Mouse (Mus musculus) macrophage (primary cell): Measurements from ENCODE around the gene Per1. TPM values are rescaled to one million over a fixed set of nuclear protein-coding genes. Genes with fewer than 3 reads are reported as not detected.
A peak's percentile ranks its signal among the peaks of the same experiment; 100 is the strongest.

Source experiments
- H3K27ac ChIP-seq: fragments of 350-480 bp; formaldehyde crosslinking; 2 replicates; pipeline ENCODE4 v1.9.0; 2021
- H3K36me3 ChIP-seq: fragments of 350-480 bp; formaldehyde crosslinking; 2 replicates; pipeline ENCODE4 v1.9.0; 2021; ENCODE audit errors: inconsistent target
- H3K4me3 ChIP-seq: fragments of 350-480 bp; formaldehyde crosslinking; 2 replicates; pipeline ENCODE4 v1.9.0; 2021; ENCODE audit errors: inconsistent target
- H3K79me2 ChIP-seq: fragments of 350-480 bp; formaldehyde crosslinking; 2 replicates; pipeline ENCODE4 v1.9.0; 2021; ENCODE audit errors: inconsistent target
- WGBS: methylation state at CpG from one replicate; pipeline ENCODE4 v1.1.7; 2026; ENCODE audit warnings: inconsistent platforms; ENCODE audit not compliant: missing documents; 5-methylcytosine and 5-hydroxymethylcytosine counted together
- polyA plus RNA-seq: library from polyadenylated mRNA; stranded (reverse); fragments of 250-400 nt; gene quantifications from 3 replicates; pipeline ENCODE4 v1.2.4, GENCODE M21; 2018; ENCODE audit warnings: inconsistent platforms
- total RNA-seq, 78 experiments: library from RNA; depleted of rRNA; stranded (reverse); fragments of 250-400 nt; gene quantifications; 1 replicate in 9 of 78; 2 replicates in 24 of 78; 3 replicates in 43 of 78; 4 replicates in 2 of 78; pipeline ENCODE4 v1.2.4; 2018; ENCODE audit warnings: inconsistent platforms in 56 of 78

The Per1 gene
- 100 to 1,000 TPM in 3 of 26 experiments, 10 to 100 TPM in 20, 1 to 10 TPM in 3; 2.1 to 182 (median 41.9) TPM for total RNA-seq (2018; cell fraction: chromatin; rRNA removed)
- total RNA-seq (2018; cell fraction: cytosol; rRNA removed): 10 to 100 TPM in 18 of 26 experiments, 1 to 10 TPM in 8; 1.2 to 30.8 (median 12.4) TPM
- 100 to 1,000 TPM in 2 of 26 experiments, 10 to 100 TPM in 19, 1 to 10 TPM in 5; 3.2 to 114 (median 23.5) TPM for total RNA-seq (2018; cell fraction: nucleus; rRNA removed)
- 8.8 to 17.5 TPM (median 11.6 TPM) in 3 replicates for polyA plus RNA-seq

- Histone ChIP-seq H3K79me2 (peaks cover 16% of the 10 kb centered on the region), H3K4me3 (peak within 1 kb of the TSS; percentile 46), H3K36me3 (peaks cover 5% of the 10 kb centered on the region; the same call in 1 of the 2 replicates), H3K27ac (peak within 1 kb of the TSS; percentile 68)
- whole genome bisulfite sequencing: under 1% methylated on average over 36 of the region's 37 CpGs
Observed at GRCm38 (mm10) chr11:69094697-69095429, at the start of gene Per1. TSS of gene Per1 (plus strand) at chr11:69095217.

GRCm38 (mm10) chr11:69045531-69046394 lies 49.3 kb upstream of the Per1 start, which contains the start of gene Aurkb:
TSS of gene Aurkb (plus strand) at chr11:69045647.
- under 1% methylated on average over 54 of the region's 54 CpGs for WGBS

GRCm38 (mm10) chr11:69046395-69046774 lies 48.6 kb upstream of the Per1 start:
- Histone ChIP-seq H3K36me3 (no peaks in the 10 kb centered on the region), H3K79me2 (peaks cover 49% of the 10 kb centered on the region), H3K4me3 (peak overlapping the region; percentile 79), H3K27ac (peak overlapping the region; percentile 86)
- 32% methylated on average over 9 of the region's 9 CpGs for WGBS

More at GRCm38 (mm10) chr11:69045531-69046394, 49.3 kb upstream of the Per1 start, which contains the start of gene Aurkb:
- Histone ChIP-seq H3K27ac (peak within 1 kb of the TSS; percentile 86), H3K36me3 (no peaks in the 10 kb centered on the region), H3K79me2 (peaks cover 48% of the 10 kb centered on the region), H3K4me3 (peak within 1 kb of the TSS; percentile 79)

- Histone ChIP-seq H3K79me2 (peaks cover 49% of the 10 kb centered on the region), H3K27ac (no peak overlapping the region), H3K4me3 (no peak overlapping the region), H3K36me3 (no peaks in the 10 kb centered on the region)
- 95% methylated on average over 11 of the region's 12 CpGs for WGBS
Observed at GRCm38 (mm10) chr11:69047592-69047991, 47.4 kb upstream of the Per1 start.

- Histone ChIP-seq H3K36me3 (no peaks in the 10 kb centered on the region), H3K4me3 (no peak overlapping the region), H3K27ac (no peak overlapping the region), H3K79me2 (peaks cover 49% of the 10 kb centered on the region)
- WGBS: 93% methylated on average over 14 of the region's 14 CpGs
Observed at GRCm38 (mm10) chr11:69048151-69048550, 46.9 kb upstream of the Per1 start.

DNA sequence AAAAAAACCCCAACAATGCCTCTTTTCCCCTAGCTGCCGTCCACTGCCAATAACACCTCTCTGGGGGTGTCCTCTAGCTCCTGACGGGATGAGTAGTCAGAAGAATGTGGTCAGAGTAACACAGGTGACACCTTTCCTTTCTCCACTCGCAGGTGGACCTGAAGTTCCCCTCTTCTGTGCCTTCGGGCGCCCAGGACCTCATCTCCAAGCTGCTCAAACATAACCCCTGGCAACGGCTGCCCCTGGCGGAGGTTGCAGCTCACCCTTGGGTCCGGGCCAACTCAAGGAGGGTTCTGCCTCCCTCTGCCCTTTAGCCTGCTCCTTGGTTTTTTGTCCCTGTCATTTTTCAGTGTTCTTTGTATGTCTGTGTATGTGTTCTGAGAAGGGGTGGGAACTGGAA lies 44.3 kb upstream of the Per1 start:
- 99% methylated on average over 8 of the region's 8 CpGs for WGBS
- H3K36me3 ChIP-seq: no peaks in the 10 kb centered on the region

GRCm38 (mm10) chr11:69051771-69052170 lies 43.2 kb upstream of the Per1 start:
- Histone ChIP-seq H3K4me3 (no peak overlapping the region), H3K36me3 (no peaks in the 10 kb centered on the region), H3K27ac (no peak overlapping the region), H3K79me2 (peaks cover 41% of the 10 kb centered on the region)
- WGBS: 96% methylated on average over 4 of the region's 4 CpGs

More for the DNA sequence above, 44.3 kb upstream of the Per1 start:
- Histone ChIP-seq H3K4me3 (no peak overlapping the region), H3K79me2 (peaks cover 49% of the 10 kb centered on the region), H3K27ac (no peak overlapping the region)

DNA sequence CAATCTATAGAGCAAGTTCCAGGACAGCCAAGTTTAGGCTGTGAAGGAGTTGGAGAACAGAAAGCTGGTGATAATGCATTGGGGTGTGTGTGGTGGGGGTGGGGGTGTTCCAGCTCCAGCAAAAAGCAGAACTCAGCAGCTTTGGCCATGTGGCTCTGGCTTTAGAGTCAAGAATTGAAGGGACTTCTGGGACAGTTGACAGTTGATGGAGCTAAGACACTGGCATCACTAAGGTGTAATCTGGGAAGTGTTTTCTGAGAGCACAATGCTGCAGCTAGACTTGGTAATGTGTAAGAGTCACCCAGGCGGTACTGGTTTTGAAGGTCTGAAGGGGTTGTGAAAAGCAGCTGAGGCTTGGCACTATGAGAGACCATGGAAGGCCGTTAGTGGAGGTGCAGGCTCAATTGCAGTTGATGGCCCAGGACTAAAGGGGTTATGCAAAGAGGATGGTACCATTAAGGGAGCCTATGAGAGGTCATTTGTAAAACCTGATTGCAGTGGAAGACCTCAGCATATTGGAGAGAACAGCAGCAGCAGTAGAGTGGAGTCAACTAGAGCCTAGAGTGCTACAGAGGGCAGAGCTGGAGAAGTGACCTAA lies 42.1 kb upstream of the Per1 start:
- 88% methylated on average over 2 of the region's 2 CpGs for WGBS
- no peak overlapping the region for H3K4me3 ChIP-seq
- peaks cover 37% of the 10 kb centered on the region for H3K79me2 ChIP-seq
- H3K36me3 ChIP-seq: no peaks in the 10 kb centered on the region
- no peak overlapping the region for H3K27ac ChIP-seq

DNA sequence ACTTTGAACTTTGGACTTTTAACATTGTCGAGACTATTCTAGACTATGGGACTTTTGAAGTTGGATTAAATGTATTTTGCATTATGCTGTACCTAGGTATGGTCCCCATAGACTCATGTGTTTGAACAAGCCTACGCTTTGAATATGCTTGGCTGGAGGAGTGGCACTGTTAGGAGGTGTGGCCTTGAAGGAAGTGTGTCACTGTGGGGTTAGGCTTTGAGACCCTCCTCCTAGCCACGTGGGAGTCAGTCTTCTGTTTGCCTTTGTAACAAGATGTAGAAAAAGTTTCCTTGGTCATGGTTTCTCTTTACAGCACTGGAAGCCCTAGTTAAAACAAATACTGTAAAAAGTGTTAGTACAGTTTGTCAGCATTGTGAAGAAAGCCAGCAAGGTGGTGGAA lies 41.2 kb upstream of the Per1 start:
- Histone ChIP-seq H3K4me3 (no peak overlapping the region), H3K79me2 (peaks cover 29% of the 10 kb centered on the region), H3K27ac (no peak overlapping the region), H3K36me3 (no peaks in the 10 kb centered on the region)
- WGBS: 46% methylated on average over 3 of the region's 3 CpGs

- peak overlapping the region; percentile 88 for H3K4me3 ChIP-seq
- H3K27ac ChIP-seq: peak overlapping the region; percentile 80
- 51% methylated on average over 2 of the region's 2 CpGs for WGBS
- H3K79me2 ChIP-seq: peaks cover 28% of the 10 kb centered on the region; the same call in 1 of the 2 replicates
- H3K36me3 ChIP-seq: no peaks in the 10 kb centered on the region
Observed at GRCm38 (mm10) chr11:69058265-69058664, 36.8 kb upstream of the Per1 start.

DNA sequence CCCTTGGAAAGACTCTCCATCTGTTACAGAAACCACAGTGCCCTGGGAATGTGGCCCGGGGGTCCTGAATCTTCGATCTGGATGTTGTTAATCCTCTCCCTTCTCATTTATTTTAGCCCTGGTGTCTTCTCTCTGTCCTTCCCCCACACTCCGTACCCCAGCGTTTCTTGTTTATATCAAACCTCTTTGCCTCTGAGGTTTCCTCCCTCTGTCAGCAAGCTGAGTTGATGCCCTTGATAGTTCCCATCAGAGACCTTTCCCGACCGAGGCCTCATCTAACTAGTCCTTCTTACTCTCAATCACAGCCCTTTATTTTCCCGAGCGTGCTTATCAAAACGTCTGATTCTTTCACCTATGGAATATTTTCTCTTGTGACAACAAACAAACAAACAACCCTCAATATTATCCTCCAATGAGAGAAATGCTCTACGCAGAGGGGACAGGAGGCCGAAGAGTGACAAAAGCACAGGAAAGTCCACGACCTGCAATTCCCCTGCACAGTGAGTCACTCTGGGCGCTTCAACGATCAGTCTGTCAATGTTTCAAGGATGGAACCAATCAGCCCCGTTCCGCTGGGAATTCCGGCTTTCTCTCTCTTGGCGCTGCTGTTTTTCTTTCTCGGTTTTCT lies 36.2 kb upstream of the Per1 start:
- under 1% methylated on average over 18 of the region's 19 CpGs for WGBS
- Histone ChIP-seq H3K36me3 (no peaks in the 10 kb centered on the region), H3K79me2 (peaks cover 28% of the 10 kb centered on the region; the same call in 1 of the 2 replicates), H3K4me3 (peak overlapping the region; percentile 88), H3K27ac (peak overlapping the region; percentile 80)

- no peaks in the 10 kb centered on the region for H3K36me3 ChIP-seq
- H3K27ac ChIP-seq: peak within 1 kb of the TSS; percentile 80
- peaks cover 28% of the 10 kb centered on the region; the same call in 1 of the 2 replicates for H3K79me2 ChIP-seq
- 1% methylated on average over 43 of the region's 64 CpGs for WGBS
- H3K4me3 ChIP-seq: peak within 1 kb of the TSS; percentile 88
Observed at GRCm38 (mm10) chr11:69059357-69059974, 35.6 kb upstream of the Per1 start, which contains the start of gene Borcs6. TSS of gene Borcs6 (plus strand) at chr11:69059717.

- H3K4me3 ChIP-seq: peak overlapping the region; percentile 64
- 1% methylated on average over 44 of the region's 49 CpGs for WGBS
- no peaks in the 10 kb centered on the region for H3K36me3 ChIP-seq
- peak overlapping the region; percentile 57 for H3K27ac ChIP-seq
- H3K79me2 ChIP-seq: peaks cover 28% of the 10 kb centered on the region; the same call in 1 of the 2 replicates
Observed at GRCm38 (mm10) chr11:69059975-69060411, 35.0 kb upstream of the Per1 start.
